Mouse (Mus musculus): ENCODE data around the gene Gnl3l.

- TF ChIP-seq POLR2A (IDR thresholded peaks at IDR 0.05; ENCODE audit: control insufficient read depth, extremely low read depth, insufficient read depth, low read length, poor library complexity) (no peak), CTCF (IDR thresholded peaks at IDR 0.05; ENCODE audit: borderline replicate concordance, control insufficient read depth, extremely low read depth, insufficient read depth, low read length, poor library complexity) (no peak)
These were observed 37.4 kb upstream of the Gnl3l start for GRCm38 (mm10) chrX:151054489-151054888.

Measured in thymus, adult 2 months (tissue).